Mouse (Mus musculus): Measurements from ENCODE around the gene Atad1. TPM values are rescaled to one million over a fixed set of nuclear protein-coding genes. Genes with fewer than 3 reads are reported as not detected.

The Atad1 gene
- polyA plus RNA-seq (2012): 3.0 and 3.2 TPM in 2 replicates

DNA sequence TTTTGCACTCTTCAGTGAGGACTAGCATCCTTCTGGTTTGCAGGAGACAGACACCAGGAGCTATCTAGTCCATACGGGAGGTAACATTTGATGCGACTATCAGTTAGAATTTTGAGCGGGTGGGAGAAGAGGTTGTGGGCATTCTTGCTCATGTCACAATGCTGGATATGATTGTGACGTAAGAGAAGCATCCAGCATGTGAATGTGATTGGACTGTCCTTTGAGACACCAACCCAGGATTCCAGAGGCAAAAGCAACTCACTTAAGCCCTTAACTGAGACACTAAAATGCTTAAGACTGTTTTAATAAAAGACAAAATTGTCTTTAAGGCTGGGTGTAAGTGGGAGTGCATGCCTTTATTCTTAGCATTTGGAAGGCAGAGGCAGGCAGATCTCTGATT is at the start of gene Atad1:
Atad1 (minus strand) TSS at position 101 of the 400 bp plus-strand sequence.

DNA sequence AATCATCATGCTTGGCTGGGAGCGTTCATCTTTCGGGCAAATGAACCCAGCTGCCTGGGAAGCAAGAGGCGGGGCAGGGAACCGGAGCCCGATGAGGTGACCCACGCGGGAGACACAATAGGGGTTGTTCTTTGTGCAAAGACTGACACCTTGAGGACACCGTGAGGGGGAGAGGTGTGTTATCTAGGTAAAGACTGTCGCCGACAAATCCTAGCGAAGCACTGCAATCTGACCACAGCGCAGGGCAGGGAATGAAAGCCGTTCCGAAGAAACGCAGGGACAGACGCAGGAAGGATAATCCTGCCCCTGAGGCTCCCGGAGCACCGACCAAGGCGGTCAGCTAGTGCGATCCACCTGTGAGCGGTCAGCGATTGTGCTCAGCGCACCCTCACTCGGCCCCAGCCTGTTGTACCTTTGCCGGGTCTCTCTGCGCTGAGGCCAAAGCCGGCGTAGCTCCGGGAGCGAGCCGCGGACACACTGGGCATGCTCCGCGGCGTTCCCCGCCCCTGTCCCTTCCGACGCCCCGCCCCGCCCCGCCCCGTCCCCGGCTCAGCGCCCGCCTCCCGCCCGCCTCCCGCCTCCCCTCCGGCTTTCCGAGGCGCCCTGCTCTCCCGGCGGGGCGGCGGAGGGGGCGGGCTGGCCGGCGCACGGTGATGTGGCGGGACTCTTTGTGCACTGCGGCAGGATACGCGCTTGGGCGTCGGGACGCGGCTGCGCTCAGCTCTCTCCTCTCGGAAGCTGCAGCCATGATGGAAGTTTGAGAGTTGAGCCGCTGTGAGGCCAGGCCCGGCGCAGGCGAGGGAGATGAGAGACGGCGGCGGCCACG is 17.5 kb upstream of the Atad1 start, which contains the start of gene Pten:
Pten (plus strand) TSS at position 598 of the 826 bp plus-strand sequence.

Other genes starting within 250 kb of the Atad1 start
- gene Papss2, start 144.0 kb downstream of the Atad1 start, polyA plus RNA-seq (2012): 4.3 and 9.1 TPM in 2 replicates
- 30.6 and 32.8 TPM in 2 replicates for gene Pten, start 17.7 kb upstream of the Atad1 start, polyA plus RNA-seq (2012)